ENCODE assay signal across 25 mouse cellular contexts in the genomic region with DNA sequence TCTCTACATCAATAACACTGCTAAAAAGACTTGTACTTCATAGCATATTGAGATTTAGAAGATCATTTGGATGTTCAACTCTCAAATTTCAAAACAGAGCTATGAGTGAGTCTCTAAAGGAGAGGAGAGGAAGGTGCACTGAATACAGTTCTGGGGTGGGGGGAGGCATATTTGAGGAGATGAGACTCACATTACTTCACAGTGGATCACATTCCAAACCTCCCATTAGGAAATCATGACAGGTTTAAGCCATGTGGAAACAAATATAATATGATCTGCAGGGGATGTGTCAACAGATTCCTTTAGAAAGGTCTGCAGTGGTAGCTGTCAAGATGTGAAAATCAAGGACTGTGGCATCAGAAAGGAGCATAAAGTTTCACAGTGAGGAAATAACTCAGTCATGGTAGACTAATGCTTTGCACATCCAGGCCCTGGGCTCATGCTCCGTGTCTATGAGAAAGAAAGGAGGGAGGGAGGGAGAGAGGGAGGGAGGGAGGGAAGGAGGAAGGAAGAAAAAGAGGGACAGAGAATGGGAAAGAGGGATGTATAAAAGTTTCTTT.
DNase-seq lines count a peak whose midpoint lies in the region; ATAC-seq lines count a peak whose summit lies in the region.
"Had no signal": no experiment of that assay in that cellular context is flagged by ENCODE, and none has a peak within 500 bp of the region (broad histone marks: within the 10 kb centered on the region; RNA-seq: fewer than 3 reads in every experiment).

No protein-coding gene starts in this region.

- no peak overlapping the region for H3K4me3 ChIP-seq in embryonic facial prominence, embryonic 14.5 days (ENCODE audit: low read depth, low read length)
- no peak overlapping the region for H3K4me3 ChIP-seq in embryonic facial prominence, embryonic 10.5 days
- H3K4me3 ChIP-seq in kidney, embryonic 14.5 days (ENCODE audit: low read length) = no peak overlapping the region
- H3K4me3 ChIP-seq in kidney, embryonic 16.5 days (ENCODE audit: low read length) = no peak overlapping the region
- H3K4me3 ChIP-seq: embryonic facial prominence, embryonic 13.5 days; forebrain, embryonic 13.5 days; forebrain, embryonic 15.5 days had no signal

- no peaks in the 10 kb centered on the region for H3K36me3 ChIP-seq in embryonic facial prominence, embryonic 14.5 days (ENCODE audit: control insufficient read depth, insufficient read depth, low read length)
- no peaks in the 10 kb centered on the region for H3K36me3 ChIP-seq in embryonic facial prominence, embryonic 10.5 days (replicated peaks)
- no peaks in the 10 kb centered on the region for H3K36me3 ChIP-seq in kidney, embryonic 14.5 days (ENCODE audit: control insufficient read depth, insufficient read depth, low read length)
- no peaks in the 10 kb centered on the region for H3K36me3 ChIP-seq in kidney, embryonic 16.5 days (ENCODE audit: insufficient read depth, low read length)
- H3K36me3 ChIP-seq: embryonic facial prominence, embryonic 13.5 days; forebrain, embryonic 15.5 days; G1E had no signal

- ATAC-seq in embryonic facial prominence, embryonic 14.5 days (ENCODE audit: low read depth) = peak; percentile 55; the same call in 1 of the 2 replicates
- ATAC-seq in kidney, embryonic 14.5 days (ENCODE audit: low FRiP score, low TSS enrichment) = peak; percentile 90; the same call in 1 of the 2 replicates
- ATAC-seq in kidney, embryonic 16.5 days (ENCODE audit: low FRiP score, low TSS enrichment) = peak; percentile 82
- ATAC-seq: activated CD4-positive, CD25-positive, alpha-beta regulatory T cell, adult 4 months; CD4-positive, CD25-positive, alpha-beta regulatory T cell, adult 4 months; forebrain, embryonic 13.5 days; forebrain, embryonic 15.5 days; Patski had no signal

- no peaks in the 10 kb centered on the region for H3K9me3 ChIP-seq in embryonic facial prominence, embryonic 14.5 days (ENCODE audit: control insufficient read depth, low read length)
- H3K9me3 ChIP-seq in embryonic facial prominence, embryonic 10.5 days = no peaks in the 10 kb centered on the region
- H3K9me3 ChIP-seq in kidney, embryonic 14.5 days (ENCODE audit: control insufficient read depth, low read length) = no peaks in the 10 kb centered on the region
- no peaks in the 10 kb centered on the region for H3K9me3 ChIP-seq in kidney, embryonic 16.5 days (ENCODE audit: low read length)
- H3K9me3 ChIP-seq: embryonic facial prominence, embryonic 13.5 days; forebrain, embryonic 13.5 days; forebrain, embryonic 15.5 days; G1E had no signal

- no peaks in the 10 kb centered on the region for H3K4me1 ChIP-seq in embryonic facial prominence, embryonic 14.5 days (ENCODE audit: control insufficient read depth, insufficient read depth, low read length)
- no peaks in the 10 kb centered on the region; the same call in 1 of the 2 replicates for H3K4me1 ChIP-seq in embryonic facial prominence, embryonic 10.5 days
- peaks cover 4% of the 10 kb centered on the region; the same call in 1 of the 2 replicates for H3K4me1 ChIP-seq in kidney, embryonic 14.5 days (ENCODE audit: control insufficient read depth, insufficient read depth, low read length)
- H3K4me1 ChIP-seq in kidney, embryonic 16.5 days (ENCODE audit: insufficient read depth, low read length) = no peaks in the 10 kb centered on the region
- H3K4me1 ChIP-seq: embryonic facial prominence, embryonic 13.5 days; forebrain, embryonic 13.5 days; forebrain, embryonic 15.5 days had no signal

- no peak overlapping the region for H3K27ac ChIP-seq in embryonic facial prominence, embryonic 14.5 days (replicated peaks; ENCODE audit: low read depth, low read length)
- no peak overlapping the region for H3K27ac ChIP-seq in embryonic facial prominence, embryonic 10.5 days (replicated peaks)
- no peak overlapping the region for H3K27ac ChIP-seq in kidney, embryonic 14.5 days (ENCODE audit: low read depth, low read length)
- no peak overlapping the region for H3K27ac ChIP-seq in kidney, embryonic 16.5 days (ENCODE audit: low read length)
- H3K27ac ChIP-seq: embryonic facial prominence, embryonic 13.5 days; forebrain, embryonic 13.5 days; forebrain, embryonic 15.5 days had no signal

- 24% methylated on average over 1 of the region's 1 CpGs for WGBS in embryonic facial prominence, embryonic 14.5 days
- 67% methylated on average over 1 of the region's 1 CpGs for WGBS in embryonic facial prominence, embryonic 10.5 days
- 44% methylated on average over 1 of the region's 1 CpGs for WGBS in kidney, embryonic 14.5 days
- 19% methylated on average over 1 of the region's 1 CpGs for WGBS in kidney, embryonic 16.5 days

- no peak overlapping the region for H3K9ac ChIP-seq in embryonic facial prominence, embryonic 14.5 days (ENCODE audit: low read depth, low read length)
- no peak overlapping the region for H3K9ac ChIP-seq in kidney, embryonic 14.5 days (ENCODE audit: low read depth, low read length)
- no peak overlapping the region for H3K9ac ChIP-seq in kidney, embryonic 16.5 days (replicated peaks; ENCODE audit: low read length)
- H3K9ac ChIP-seq: embryonic facial prominence, embryonic 13.5 days; forebrain, embryonic 13.5 days; forebrain, embryonic 15.5 days had no signal

- no peaks in the 10 kb centered on the region for H3K27me3 ChIP-seq in embryonic facial prominence, embryonic 14.5 days (replicated peaks; ENCODE audit: control insufficient read depth, insufficient read depth, low read length)
- no peaks in the 10 kb centered on the region for H3K27me3 ChIP-seq in embryonic facial prominence, embryonic 10.5 days (replicated peaks; ENCODE audit: low read depth, poor library complexity, severe bottlenecking)
- no peaks in the 10 kb centered on the region for H3K27me3 ChIP-seq in kidney, embryonic 14.5 days (ENCODE audit: control insufficient read depth, insufficient read depth, low read length)
- H3K27me3 ChIP-seq in kidney, embryonic 16.5 days (ENCODE audit: insufficient read depth, low read length) = no peaks in the 10 kb centered on the region
- H3K27me3 ChIP-seq: CH12.LX; embryonic facial prominence, embryonic 13.5 days; forebrain, embryonic 13.5 days; forebrain, embryonic 15.5 days had no signal

- no peak overlapping the region for H3K4me2 ChIP-seq in embryonic facial prominence, embryonic 14.5 days (ENCODE audit: low read depth, low read length)
- no peak overlapping the region for H3K4me2 ChIP-seq in kidney, embryonic 14.5 days (replicated peaks; ENCODE audit: low read depth, low read length)
- H3K4me2 ChIP-seq in kidney, embryonic 16.5 days (replicated peaks; ENCODE audit: low read depth, low read length) = no peak overlapping the region
- H3K4me2 ChIP-seq: embryonic facial prominence, embryonic 13.5 days; forebrain, embryonic 13.5 days; forebrain, embryonic 15.5 days had no signal

- DNase-seq in embryonic facial prominence, embryonic 14.5 days (ENCODE audit: low spot score) = peak; percentile 4
- DNase-seq in embryonic facial prominence, embryonic 10.5 days (ENCODE audit: low spot score) = no peak
- no peak for DNase-seq in kidney, postnatal 25 days
- no peak for DNase-seq in kidney, adult 9 months
- DNase-seq in retina, postnatal 1 day = peak; percentile 2
- no peak for DNase-seq in retina, embryonic 14.5 days (ENCODE audit: low spot score)
- DNase-seq: adrenal gland, adult 8-10 months; adrenal gland, postnatal 14 days; adrenal gland, postnatal 36 days; B cell, adult 2 months; cerebellum, adult 11-12 months; cerebellum, adult 2 months; cerebellum, adult 9-10 months; cerebellum, postnatal 10 days; cerebellum, postnatal 25 days had no signal

Comparison
In these comparisons a context has a peak if more than half of its experiments do, and no peak if none do; other contexts are left out.
1. DNase-seq: peak in embryonic facial prominence, embryonic 14.5 days (single experiment) and retina, postnatal 1 day (single experiment); none in embryonic facial prominence, embryonic 10.5 days (single experiment), kidney, postnatal 25 days (0 of 2), kidney, adult 9 months (single experiment) and retina, embryonic 14.5 days (single experiment).
2. Peak in every context shown above with its lines, with median percentiles within 50 percentile points of each other: ATAC-seq.